Mouse (Mus musculus) CH12.LX (cell line): ENCODE measurements around the gene Kit. TPM values are rescaled to one million over a fixed set of nuclear protein-coding genes. Genes with fewer than 3 reads are reported as not detected.

Source experiments
- DNase-seq: peaks from one replicate; pipeline ENCODE4 v3.0.0-alpha.2; 2013; ENCODE audit errors: extremely low read depth
- H3K27ac ChIP-seq: 2 replicates; pipeline ENCODE4 v1.5.1; 2012; ENCODE audit warnings: low read depth, mild to moderate bottlenecking, control low read depth, moderate library complexity; ENCODE audit not compliant: insufficient read depth
- H3K27me3 ChIP-seq: replicated peaks from 2 replicates; pipeline ENCODE3; 2012; ENCODE audit warnings: inconsistent platforms
- H3K36me3 ChIP-seq, 2 experiments: replicated peaks in 1 of 2; 2 replicates each; pipeline versions ENCODE3 to v1.6.1; 2012; ENCODE audit warnings: inconsistent platforms in 1 of 2, low read length in 1 of 2, mild to moderate bottlenecking in 1 of 2, mixed read lengths in 1 of 2, moderate library complexity in 1 of 2; ENCODE audit not compliant: control insufficient read depth in 1 of 2, insufficient read depth in 1 of 2
- H3K4me1 ChIP-seq, 2 experiments: 2 replicates each; pipeline ENCODE4 v1.6.1; 2012; ENCODE audit warnings: inconsistent platforms in 1 of 2, moderate library complexity in 1 of 2; ENCODE audit not compliant: insufficient read depth in 2 of 2, control insufficient read depth in 1 of 2
- H3K4me2 ChIP-seq: 2 replicates; pipeline ENCODE4 v1.6.1; 2012; ENCODE audit warnings: low read depth, mild to moderate bottlenecking, control low read depth; ENCODE audit not compliant: poor library complexity, insufficient read depth, severe bottlenecking
- H3K4me3 ChIP-seq, 3 experiments: fragments of 150-350 bp in 1 of 3; sonication (generic) in 1 of 3; replicated peaks in 1 of 3; 2 replicates each; pipeline versions ENCODE3 to v1.5.1; 2011 to 2012; ENCODE audit warnings: low read depth in 2 of 3, low read length in 2 of 3, mild to moderate bottlenecking in 2 of 3, moderate library complexity in 2 of 3, control low read depth in 1 of 3, improper control_type of control experiment in 1 of 3, inconsistent platforms in 1 of 3, mixed read lengths in 1 of 3; ENCODE audit not compliant: poor library complexity in 1 of 3
- H3K79me2 ChIP-seq: replicated peaks from 2 replicates; pipeline ENCODE4 v1.6.1; 2012; ENCODE audit warnings: mild to moderate bottlenecking, moderate library complexity; ENCODE audit not compliant: control insufficient read depth, poor library complexity, insufficient read depth, severe bottlenecking; ENCODE audit errors: extremely low read depth
- H3K9ac ChIP-seq: 2 replicates; pipeline ENCODE4 v1.6.1; 2012; ENCODE audit warnings: low read depth, mild to moderate bottlenecking, control low read depth, moderate library complexity; ENCODE audit not compliant: insufficient read depth
- H3K9me3 ChIP-seq: replicated peaks from 2 replicates; pipeline ENCODE3; 2012; ENCODE audit warnings: low read length, inconsistent platforms, mixed read lengths
- ETS1 ChIP-seq: conservative IDR thresholded peaks from 2 replicates; pipeline ENCODE4 v1.6.1; 2012; ENCODE audit warnings: low read depth, mild to moderate bottlenecking, inconsistent platforms, low read length, improper control_type of control experiment, moderate library complexity
- GABPA ChIP-seq: IDR thresholded peaks from 2 replicates; pipeline ENCODE4 v1.6.1; 2012; ENCODE audit warnings: low read depth, low read length, improper control_type of control experiment, inconsistent platforms; ENCODE audit not compliant: insufficient replicate concordance
- MAFK ChIP-seq: IDR thresholded peaks from 2 replicates; pipeline ENCODE4 v1.6.1; 2011; ENCODE audit warnings: low read length, improper control_type of control experiment; ENCODE audit not compliant: insufficient replicate concordance
- MAX ChIP-seq: IDR thresholded peaks from 2 replicates; pipeline ENCODE4 v1.6.1; 2011; ENCODE audit warnings: low read length, improper control_type of control experiment
- MAZ ChIP-seq: IDR thresholded peaks from 2 replicates; pipeline ENCODE4 v1.6.1; 2012; ENCODE audit warnings: low read depth, mild to moderate bottlenecking, inconsistent platforms, low read length, improper control_type of control experiment, moderate library complexity
- NELFE ChIP-seq: IDR thresholded peaks from 2 replicates; pipeline ENCODE4 v1.6.1; 2011; ENCODE audit warnings: low read depth, low read length, improper control_type of control experiment
- PAX5 ChIP-seq: IDR thresholded peaks from 2 replicates; pipeline ENCODE4 v1.6.1; 2012; ENCODE audit warnings: low read length, inconsistent platforms, mixed read lengths
- POLR2AphosphoS2 ChIP-seq: IDR thresholded peaks from 2 replicates; pipeline ENCODE4 v1.6.1; 2011; ENCODE audit warnings: low read depth, low read length, improper control_type of control experiment
- SIN3A ChIP-seq: IDR thresholded peaks from 2 replicates; pipeline ENCODE4 v1.6.1; 2012; ENCODE audit warnings: low read length, improper control_type of control experiment, inconsistent platforms
- SMC3 ChIP-seq: IDR thresholded peaks from 2 replicates; pipeline ENCODE4 v1.6.1; 2011; ENCODE audit warnings: low read depth, low read length, improper control_type of control experiment
- TCF12 ChIP-seq: IDR thresholded peaks from 2 replicates; pipeline ENCODE4 v1.6.1; 2014; ENCODE audit warnings: low read depth, mild to moderate bottlenecking, inconsistent platforms, low read length, improper control_type of control experiment
- UBTF ChIP-seq: IDR thresholded peaks from 2 replicates; pipeline ENCODE4 v1.6.1; 2012; ENCODE audit warnings: low read depth, mild to moderate bottlenecking, inconsistent platforms, low read length, improper control_type of control experiment, moderate library complexity
- USF2 ChIP-seq: conservative IDR thresholded peaks from 2 replicates; pipeline ENCODE4 v1.6.1; 2011; ENCODE audit warnings: low read depth, low read length, improper control_type of control experiment
- ZMIZ1 ChIP-seq: IDR thresholded peaks from 2 replicates; pipeline ENCODE4 v1.6.1; 2012; ENCODE audit warnings: low read depth, mild to moderate bottlenecking, inconsistent platforms, low read length, improper control_type of control experiment
- ZNF384 ChIP-seq: IDR thresholded peaks from 2 replicates; pipeline ENCODE4 v1.6.1; 2012; ENCODE audit warnings: low read depth, low read length, improper control_type of control experiment, inconsistent platforms
- dilution Hi-C: fragments of 300-500 bp; cut with MboI; formaldehyde crosslinking; loops from 2 replicates; pipeline ENCODE4 v1.14.3; 2020; ENCODE audit warnings: low sequenced_read_pairs; ENCODE audit not compliant: extremely low pct_unique_long_range_greater_than_20kb, extremely low pct_ligation_motif_present
- in situ Hi-C: fragments of 300-500 bp; cut with MboI; formaldehyde crosslinking; loops from 3 replicates; pipeline ENCODE4 v1.14.3; 2019; ENCODE audit warnings: low sequenced_read_pairs, low pct_ligation_motif_present, low pct_unique_long_range_greater_than_20kb, mixed read lengths
- polyA plus RNA-seq: library from polyadenylated mRNA; unstranded; fragments of >175 nt; gene quantifications from 2 replicates; pipeline ENCODE4 v1.2.1, GENCODE M21; 2012; ENCODE audit warnings: low read depth; ENCODE audit not compliant: insufficient read length
- total RNA-seq, 2 experiments: library from RNA; depleted of rRNA; stranded (reverse); fragments of 300-350 nt in 1 of 2; fragments of >200 nt in 1 of 2; gene quantifications; 2 replicates each; pipeline ENCODE4 v1.2.3; 2012 to 2014

Kit gene
- total and polyA plus RNA-seq, 3 experiments = 0.13 to 0.64 TPM; not detected in 1

GRCm38 (mm10) chr5:75606898-75607297 lies 32.2 kb downstream of the Kit start:
- H3K4me1 ChIP-seq = peaks cover 0 to 13% of the 10 kb centered on the region in 2 experiments; a peak in 1 of 4 replicates
- H3K9me3 ChIP-seq = peaks cover 19% of the 10 kb centered on the region
- no peaks in the 10 kb centered on the region for H3K36me3 ChIP-seq
- in situ Hi-C loops (no loop called here), dilution Hi-C loops (no loop called here)
- H3K79me2 ChIP-seq = no peaks in the 10 kb centered on the region; the same call in 1 of the 2 replicates
- no peak for DNase-seq
- H3K9ac ChIP-seq = no peak overlapping the region
- H3K4me3 ChIP-seq = no peak overlapping the region
- H3K4me2 ChIP-seq = no peak overlapping the region
- TF ChIP-seq ZMIZ1 = no peak
- no peak for TF ChIP-seq USF2
- no peak for TF ChIP-seq ZNF384
- no peak for TF ChIP-seq TCF12
- TF ChIP-seq POLR2AphosphoS2 = no peak
- no peak for TF ChIP-seq UBTF
- H3K27me3 ChIP-seq = no peaks in the 10 kb centered on the region
- no peak overlapping the region for H3K27ac ChIP-seq

GRCm38 (mm10) chr5:75607971-75608370 lies 33.3 kb downstream of the Kit start:
- Histone ChIP-seq H3K9ac (no peak overlapping the region), H3K27ac (no peak overlapping the region), H3K4me3 (no peak overlapping the region), H3K36me3 (no peaks in the 10 kb centered on the region), H3K4me1 (peaks cover 0 to 13% of the 10 kb centered on the region in 2 experiments; a peak in 1 of 4 replicates), H3K9me3 (peaks cover 18% of the 10 kb centered on the region), H3K79me2 (no peaks in the 10 kb centered on the region), H3K4me2 (no peak overlapping the region), H3K27me3 (no peaks in the 10 kb centered on the region)
- dilution Hi-C loops (no loop called here), in situ Hi-C loops (no loop called here)
- no peak for DNase-seq
- TF ChIP-seq PAX5 = no peak
- no peak for TF ChIP-seq MAFK
- TF ChIP-seq NELFE = no peak
- no peak for TF ChIP-seq SIN3A
- no peak for TF ChIP-seq TCF12
- no peak for TF ChIP-seq GABPA
- TF ChIP-seq MAX = no peak
- TF ChIP-seq ETS1 = no peak
- TF ChIP-seq MAZ = no peak
- TF ChIP-seq SMC3 = no peak

GRCm38 (mm10) chr5:75612380-75612779 lies 37.7 kb downstream of the Kit start:
- Histone ChIP-seq H3K27ac (no peak overlapping the region), H3K9me3 (peaks cover 14% of the 10 kb centered on the region), H3K4me3 (no peak overlapping the region), H3K4me2 (no peak overlapping the region), H3K27me3 (no peaks in the 10 kb centered on the region)
- in situ Hi-C loops = no loop called here
- dilution Hi-C loops = no loop called here
- TF ChIP-seq NELFE = no peak
- TF ChIP-seq, all 38 proteins: peak for 0
- no peaks in the 10 kb centered on the region for H3K36me3 ChIP-seq
- H3K4me1 ChIP-seq = no peaks in the 10 kb centered on the region
- no peak overlapping the region for H3K9ac ChIP-seq
- H3K79me2 ChIP-seq = no peaks in the 10 kb centered on the region
- no peak for DNase-seq
